Mouse (Mus musculus) gonadal fat pad, adult 2 months (tissue): ENCODE measurements around the gene Tbx15. TPM values are rescaled to one million over a fixed set of nuclear protein-coding genes. Genes with fewer than 3 reads are reported as not detected.

Source experiments
- DNase-seq: peaks from one replicate; pipeline ENCODE4 v3.0.0-alpha.2; 2012; ENCODE audit warnings: low read depth
- polyA plus RNA-seq: library from polyadenylated mRNA; depleted of rRNA; stranded (reverse); fragments of >200 nt; gene quantifications from 2 replicates; pipeline ENCODE4 v1.2.3, GENCODE M21; 2012; rRNA removed

Tbx15 gene
- polyA plus RNA-seq: 0.19 TPM in 1 of 2 replicates, not detected in the other

- no peak for DNase-seq
Observed at GRCm38 (mm10) chr3:99240213-99240720, at the start of gene Tbx15. Gene Tbx15, plus strand, starts transcription at chr3:99240381.

GRCm38 (mm10) chr3:99193576-99193975, 46.6 kb upstream of the Tbx15 start:
- DNase-seq: no peak

- no peak for DNase-seq
Observed at GRCm38 (mm10) chr3:99203331-99203730, 36.9 kb upstream of the Tbx15 start.

- DNase-seq: no peak
Observed at GRCm38 (mm10) chr3:99208416-99208815, 31.8 kb upstream of the Tbx15 start.

GRCm38 (mm10) chr3:99211105-99211698, 29.0 kb upstream of the Tbx15 start:
- DNase-seq: no peak

- DNase-seq: no peak
Observed at GRCm38 (mm10) chr3:99227807-99228206, 12.4 kb upstream of the Tbx15 start.

- no peak for DNase-seq
Observed at GRCm38 (mm10) chr3:99233393-99234318, 6.5 kb upstream of the Tbx15 start.

- no peak for DNase-seq
Observed at GRCm38 (mm10) chr3:99234319-99234869, 5.8 kb upstream of the Tbx15 start.

GRCm38 (mm10) chr3:99235116-99235803, 4.9 kb upstream of the Tbx15 start:
- no peak for DNase-seq

- DNase-seq: no peak
Observed at GRCm38 (mm10) chr3:99235804-99236755, 4.1 kb upstream of the Tbx15 start.

GRCm38 (mm10) chr3:99238691-99239090, 1.5 kb upstream of the Tbx15 start:
- no peak for DNase-seq

- DNase-seq: no peak
Observed at GRCm38 (mm10) chr3:99239301-99240045, 708 bp upstream of the Tbx15 start.

- DNase-seq: no peak
Observed at GRCm38 (mm10) chr3:99240811-99241738, 894 bp downstream of the Tbx15 start.

- DNase-seq: no peak
Observed at GRCm38 (mm10) chr3:99242481-99242880, 2.3 kb downstream of the Tbx15 start.

GRCm38 (mm10) chr3:99245341-99245740, 5.2 kb downstream of the Tbx15 start:
- peak; percentile 20 for DNase-seq

GRCm38 (mm10) chr3:99246629-99247028, 6.4 kb downstream of the Tbx15 start:
- DNase-seq: no peak

- no peak for DNase-seq
Observed at GRCm38 (mm10) chr3:99247586-99247985, 7.4 kb downstream of the Tbx15 start.

- DNase-seq: no peak
Observed at GRCm38 (mm10) chr3:99247996-99248801, 8.0 kb downstream of the Tbx15 start.
